Mouse (Mus musculus): ENCODE measurements around the gene Tjap1. TPM values are rescaled to one million over a fixed set of nuclear protein-coding genes. Genes with fewer than 3 reads are reported as not detected.

Tjap1 gene
- polyA plus RNA-seq, 1 experiment = 42.7 TPM

DNA sequence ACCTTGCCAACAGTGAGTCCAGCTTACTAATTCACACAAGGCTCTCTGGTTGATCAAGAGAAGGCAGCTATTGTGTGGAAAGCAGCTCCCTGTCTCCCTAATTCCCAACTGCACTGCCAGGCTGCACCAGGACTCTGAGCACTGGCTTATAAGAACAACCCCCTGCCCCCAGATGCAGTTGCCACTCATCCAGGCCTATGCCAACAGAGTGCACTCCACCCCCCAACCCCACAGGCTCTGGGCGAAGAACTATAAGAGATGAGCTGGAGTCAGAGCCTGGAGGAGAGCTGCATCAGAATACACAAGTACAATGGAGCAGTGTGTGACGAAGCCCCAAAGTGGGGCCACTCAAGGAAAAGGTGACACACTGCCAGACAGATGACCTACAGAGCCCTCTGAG, 10.8 kb downstream of the Tjap1 start:
- peaks cover 85% of the 10 kb centered on the region for H3K36me3 ChIP-seq (replicated peaks; ENCODE audit: low read length)
- peaks cover 26% of the 10 kb centered on the region for H3K4me1 ChIP-seq
- no peak for TF ChIP-seq GATA1 (IDR thresholded peaks at IDR 0.05; ENCODE audit: borderline replicate concordance, low read length)
- TF ChIP-seq FLI1 (IDR thresholded peaks at IDR 0.05; ENCODE audit: low read length) = no peak
- no peaks in the 10 kb centered on the region for H3K9me3 ChIP-seq
- no peak overlapping the region for H3K4me3 ChIP-seq (replicated peaks)
- H3K27me3 ChIP-seq (replicated peaks) = no peaks in the 10 kb centered on the region

DNA sequence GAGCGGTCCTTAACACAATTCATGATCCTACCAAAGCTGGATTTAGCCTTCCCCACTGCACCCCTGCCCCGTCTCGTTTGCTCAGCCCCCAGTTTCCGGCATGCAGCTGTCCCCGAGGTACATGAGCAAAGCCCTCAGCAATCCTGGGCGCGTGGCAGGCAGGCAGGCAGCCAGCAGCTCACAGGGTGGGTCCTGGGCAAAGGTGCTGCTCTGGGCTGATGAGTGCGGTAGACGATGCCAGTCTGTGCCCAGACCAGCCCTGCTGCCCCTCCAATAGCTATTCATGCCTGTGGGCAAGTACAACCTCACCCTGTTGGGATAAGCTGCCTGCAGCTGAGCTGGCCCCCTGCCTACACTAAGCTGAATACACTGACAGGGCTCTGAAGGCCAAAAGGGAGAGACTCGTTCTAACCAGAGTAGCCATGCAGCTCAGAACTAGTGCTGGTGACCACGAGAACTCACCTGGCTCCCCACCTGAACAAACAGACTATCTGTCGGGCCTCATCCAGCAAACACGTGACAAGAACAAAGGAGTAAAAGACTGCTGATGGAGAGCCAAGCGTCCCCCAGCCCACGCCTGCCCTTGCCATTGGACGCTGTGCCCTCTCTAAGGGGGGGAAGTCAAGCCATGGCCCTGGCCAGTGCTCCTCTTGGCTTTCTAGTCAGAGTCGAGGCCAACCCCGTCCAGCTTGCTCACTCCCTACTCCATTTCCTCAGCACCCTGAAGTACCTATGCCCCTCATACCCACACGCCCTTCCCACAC, 12.9 kb downstream of the Tjap1 start:
- no peak overlapping the region for H3K4me3 ChIP-seq (replicated peaks)
- H3K36me3 ChIP-seq (replicated peaks; ENCODE audit: low read length) = peaks cover 92% of the 10 kb centered on the region
- H3K9me3 ChIP-seq = no peaks in the 10 kb centered on the region
- H3K27me3 ChIP-seq (replicated peaks) = no peaks in the 10 kb centered on the region
- H3K4me1 ChIP-seq = peaks cover 14% of the 10 kb centered on the region
- TF ChIP-seq FLI1 (IDR thresholded peaks at IDR 0.05; ENCODE audit: low read length) = no peak

DNA sequence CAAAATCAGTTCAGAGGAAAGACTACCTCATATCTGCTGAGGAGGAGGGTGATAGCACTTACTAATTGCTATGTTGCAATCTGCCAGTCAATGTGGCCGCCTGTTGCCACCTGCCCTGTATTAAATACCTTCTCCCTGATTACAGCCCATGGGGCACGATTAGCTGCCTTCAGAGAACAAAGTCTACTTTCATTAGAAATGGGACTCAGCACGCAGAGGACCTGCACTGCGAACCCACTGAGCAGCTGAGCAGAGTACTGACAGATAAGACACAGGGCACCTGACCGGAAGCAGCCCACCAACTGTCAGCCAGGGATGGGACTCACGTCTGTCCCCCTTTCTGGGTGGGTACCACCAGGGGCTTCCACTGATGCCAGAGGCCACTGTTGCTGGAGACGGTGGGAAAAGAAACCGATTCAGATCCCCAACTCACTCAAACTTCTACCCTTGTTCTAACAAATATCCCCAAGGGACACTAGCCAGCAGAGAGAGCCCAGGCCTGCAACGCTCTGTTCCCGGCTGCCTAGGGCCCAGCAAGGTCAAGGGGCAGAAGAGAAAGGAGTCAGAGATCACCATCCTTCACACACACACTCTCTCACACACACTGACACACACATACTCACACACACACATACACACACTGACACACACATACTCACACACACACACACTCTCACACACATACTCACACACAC, 14.7 kb downstream of the Tjap1 start:
- no peaks in the 10 kb centered on the region for H3K9me3 ChIP-seq
- H3K36me3 ChIP-seq (replicated peaks; ENCODE audit: low read length) = peaks cover 94% of the 10 kb centered on the region
- TF ChIP-seq GATA1 (IDR thresholded peaks at IDR 0.05; ENCODE audit: borderline replicate concordance, low read length) (no peak), FLI1 (IDR thresholded peaks at IDR 0.05; ENCODE audit: low read length) (no peak)
- H3K27me3 ChIP-seq (replicated peaks) = no peaks in the 10 kb centered on the region
- H3K4me3 ChIP-seq (replicated peaks) = no peak overlapping the region
- H3K4me1 ChIP-seq = peaks cover 7% of the 10 kb centered on the region

DNA sequence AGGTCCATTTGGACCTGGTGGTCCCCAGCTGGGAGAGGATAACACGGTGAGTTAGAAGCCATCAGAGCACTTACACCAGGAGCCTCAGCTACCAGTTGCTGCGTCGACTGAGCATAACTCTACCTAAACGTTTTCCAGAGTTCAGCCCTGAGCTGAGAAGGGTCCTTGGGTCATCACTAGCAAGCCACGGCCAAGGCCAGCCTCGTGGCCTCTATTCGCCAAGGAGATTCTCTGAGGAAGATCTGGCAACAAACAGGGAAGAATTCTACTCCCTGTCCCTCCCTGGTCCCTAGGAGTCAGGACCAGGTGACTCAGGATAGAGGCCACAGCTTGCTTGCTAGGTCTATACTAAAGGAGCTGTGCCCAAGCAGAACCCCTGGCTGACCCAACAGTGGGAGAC, 15.3 kb downstream of the Tjap1 start:
- Histone ChIP-seq H3K9me3 (no peaks in the 10 kb centered on the region), H3K27me3 (replicated peaks) (no peaks in the 10 kb centered on the region), H3K4me1 (no peaks in the 10 kb centered on the region; the same call in none of the 2 replicates), H3K36me3 (replicated peaks; ENCODE audit: low read length) (peaks cover 94% of the 10 kb centered on the region), H3K4me3 (replicated peaks) (no peak overlapping the region)
- TF ChIP-seq FLI1 (IDR thresholded peaks at IDR 0.05; ENCODE audit: low read length) (no peak), GATA1 (IDR thresholded peaks at IDR 0.05; ENCODE audit: borderline replicate concordance, low read length) (no peak)

DNA sequence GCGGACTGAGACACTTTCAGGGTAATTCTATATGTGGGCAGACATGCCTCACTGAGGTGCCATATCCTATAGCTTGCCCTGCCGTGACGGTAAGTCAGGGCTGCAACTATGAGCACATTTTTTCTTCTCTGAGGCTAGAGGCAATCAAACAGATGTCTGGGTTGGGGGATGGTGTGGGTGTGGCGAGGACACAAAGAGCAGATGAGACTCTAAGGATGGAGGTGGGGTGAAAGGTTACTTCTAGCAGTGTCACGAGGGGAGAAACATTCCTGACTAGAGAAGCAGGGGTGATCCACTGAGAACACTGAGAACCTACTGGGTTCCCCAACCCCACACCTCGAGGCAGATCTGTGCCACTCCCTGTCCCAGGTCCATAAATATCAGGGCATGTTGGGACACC, 15.8 kb downstream of the Tjap1 start:
- Histone ChIP-seq H3K4me1 (no peaks in the 10 kb centered on the region; the same call in 1 of the 2 replicates), H3K27me3 (replicated peaks) (no peaks in the 10 kb centered on the region), H3K9me3 (no peaks in the 10 kb centered on the region), H3K36me3 (replicated peaks; ENCODE audit: low read length) (peaks cover 96% of the 10 kb centered on the region), H3K4me3 (replicated peaks) (no peak overlapping the region)
- TF ChIP-seq FLI1 (IDR thresholded peaks at IDR 0.05; ENCODE audit: low read length) (no peak), GATA1 (IDR thresholded peaks at IDR 0.05; ENCODE audit: borderline replicate concordance, low read length) (no peak)

DNA sequence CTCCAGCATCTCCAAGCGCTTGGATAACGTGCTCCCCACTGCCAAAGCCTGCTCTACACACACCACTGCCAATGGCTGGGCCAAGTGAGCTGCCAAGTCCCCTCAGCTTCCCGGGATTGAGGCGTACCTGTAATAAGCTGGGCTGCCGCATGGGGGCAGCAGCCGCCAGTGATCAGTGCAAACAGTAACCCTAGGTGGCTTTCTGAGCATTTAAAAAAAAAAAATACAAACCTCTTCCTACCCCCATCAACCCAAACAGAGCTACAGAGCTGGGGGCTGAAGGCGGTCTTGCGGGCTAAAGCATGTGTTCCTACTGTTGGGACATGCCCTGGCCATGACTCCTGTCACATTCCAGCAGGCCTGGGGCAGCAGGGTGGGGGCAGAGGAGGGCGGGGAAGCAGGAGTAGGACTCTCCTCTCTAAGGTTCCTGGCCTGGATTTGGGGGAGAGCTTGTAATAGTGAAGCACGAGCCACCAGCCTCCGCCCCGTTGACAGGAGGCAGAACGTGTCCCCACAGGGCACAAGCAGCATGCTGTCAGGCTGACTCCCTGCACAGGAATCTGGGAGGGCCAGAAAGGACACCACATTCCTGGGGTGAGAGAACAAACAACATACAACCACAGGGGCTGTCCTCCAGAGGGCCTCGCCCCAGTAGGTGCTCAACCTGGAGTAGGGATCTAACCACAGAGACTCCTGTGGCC, 16.8 kb downstream of the Tjap1 start:
- TF ChIP-seq GATA1 (IDR thresholded peaks at IDR 0.05; ENCODE audit: borderline replicate concordance, low read length) (no peak), FLI1 (IDR thresholded peaks at IDR 0.05; ENCODE audit: low read length) (no peak)
- Histone ChIP-seq H3K4me3 (replicated peaks) (no peak overlapping the region), H3K36me3 (replicated peaks; ENCODE audit: low read length) (peaks cover 96% of the 10 kb centered on the region), H3K27me3 (replicated peaks) (no peaks in the 10 kb centered on the region), H3K4me1 (no peaks in the 10 kb centered on the region; the same call in 1 of the 2 replicates), H3K9me3 (no peaks in the 10 kb centered on the region)

DNA sequence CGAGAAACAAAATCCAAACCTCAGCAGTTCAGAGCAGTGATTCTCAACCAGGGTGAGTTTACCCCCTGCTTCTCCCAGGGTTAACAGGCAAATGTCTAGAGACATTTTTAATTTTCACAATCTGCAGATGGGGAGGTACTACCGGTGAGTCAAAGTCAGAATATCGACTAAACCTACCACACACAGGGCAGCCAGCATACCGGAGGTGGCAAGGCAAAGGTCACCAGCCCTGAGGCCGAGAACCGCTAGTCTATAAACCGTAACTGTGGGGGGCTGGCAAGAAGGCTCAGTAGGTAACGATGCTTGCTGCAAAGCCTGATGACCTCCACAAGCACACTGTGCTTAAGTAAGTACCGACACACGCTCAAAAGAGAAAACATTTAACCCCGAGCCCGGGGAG, 17.3 kb downstream of the Tjap1 start:
- no peak overlapping the region for H3K4me3 ChIP-seq (replicated peaks)
- no peaks in the 10 kb centered on the region for H3K9me3 ChIP-seq
- H3K27me3 ChIP-seq (replicated peaks) = no peaks in the 10 kb centered on the region
- H3K36me3 ChIP-seq (replicated peaks; ENCODE audit: low read length) = peaks cover 96% of the 10 kb centered on the region
- H3K4me1 ChIP-seq = peaks cover 5% of the 10 kb centered on the region
- TF ChIP-seq FLI1 (IDR thresholded peaks at IDR 0.05; ENCODE audit: low read length) (no peak), GATA1 (IDR thresholded peaks at IDR 0.05; ENCODE audit: borderline replicate concordance, low read length) (no peak)

DNA sequence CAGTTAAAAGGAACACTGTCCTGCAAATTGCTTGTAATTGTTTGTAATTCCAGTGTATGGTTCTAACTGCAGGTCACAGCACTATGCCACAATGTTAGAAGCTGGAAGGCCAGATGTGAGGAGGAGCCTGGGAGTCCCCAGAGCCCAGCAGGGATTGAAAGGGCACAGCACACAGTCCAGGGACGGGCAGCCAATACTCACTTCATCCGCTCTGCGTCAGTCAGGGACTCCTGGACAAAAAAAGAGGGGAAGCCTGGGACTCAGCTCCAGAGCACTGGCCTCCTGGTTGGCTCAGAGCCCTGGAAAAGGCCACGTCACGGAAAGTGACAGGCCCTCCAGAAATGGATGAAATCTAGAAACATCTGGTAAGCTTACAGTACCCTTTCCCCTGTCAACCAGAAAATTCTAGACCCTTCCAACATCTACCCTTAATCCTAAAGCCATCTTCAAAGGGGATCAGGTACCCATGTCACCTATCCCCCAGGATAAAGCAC, 20.6 kb downstream of the Tjap1 start:
- peaks cover 99% of the 10 kb centered on the region for H3K36me3 ChIP-seq (replicated peaks; ENCODE audit: low read length)
- no peak for TF ChIP-seq FLI1 (IDR thresholded peaks at IDR 0.05; ENCODE audit: low read length)
- no peak for TF ChIP-seq GATA1 (IDR thresholded peaks at IDR 0.05; ENCODE audit: borderline replicate concordance, low read length)
- no peak overlapping the region for H3K4me3 ChIP-seq (replicated peaks)
- no peaks in the 10 kb centered on the region for H3K27me3 ChIP-seq (replicated peaks)
- H3K4me1 ChIP-seq = peaks cover 24% of the 10 kb centered on the region
- no peaks in the 10 kb centered on the region for H3K9me3 ChIP-seq

DNA sequence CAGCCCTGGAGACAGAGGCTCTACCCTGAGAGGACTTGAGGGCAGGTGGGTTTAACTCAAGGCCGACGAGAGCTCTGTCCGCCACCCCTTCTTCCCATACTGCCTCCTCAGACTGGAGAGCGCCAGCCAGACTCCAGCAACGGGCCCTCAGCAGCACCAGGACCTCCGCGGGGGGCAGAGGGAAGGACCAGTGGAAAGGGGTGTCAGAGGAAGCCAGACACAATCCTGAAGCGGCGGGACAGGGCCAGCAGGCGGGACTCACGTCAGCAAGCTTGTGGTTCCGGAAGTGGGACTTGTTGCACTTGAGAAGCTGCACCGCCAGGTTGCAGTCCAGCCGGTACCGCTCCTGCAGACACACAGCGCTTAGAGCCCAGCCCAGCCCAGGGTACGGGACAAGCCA, 23.2 kb downstream of the Tjap1 start:
- TF ChIP-seq GATA1 (IDR thresholded peaks at IDR 0.05; ENCODE audit: borderline replicate concordance, low read length) (no peak), FLI1 (IDR thresholded peaks at IDR 0.05; ENCODE audit: low read length) (no peak)
- H3K27me3 ChIP-seq (replicated peaks) = peaks cover 13% of the 10 kb centered on the region
- peaks cover 84% of the 10 kb centered on the region for H3K36me3 ChIP-seq (replicated peaks; ENCODE audit: low read length)

More for the DNA sequence above, 23.2 kb downstream of the Tjap1 start:
- Histone ChIP-seq H3K4me3 (replicated peaks) (no peak overlapping the region), H3K9me3 (no peaks in the 10 kb centered on the region), H3K4me1 (peaks cover 26% of the 10 kb centered on the region)
